Mouse (Mus musculus): Measurements from ENCODE around the gene Mrps18a.

GRCm38 (mm10) chr17:46164301-46164700, 53.5 kb downstream of the Mrps18a start:
- TF ChIP-seq HCFC1 (IDR thresholded peaks at IDR 0.05; ENCODE audit: borderline replicate concordance, insufficient read depth, low read length) (no peak), ZC3H11A (IDR thresholded peaks at IDR 0.05; ENCODE audit: borderline replicate concordance, low read depth, low read length) (no peak), CHD2 (IDR thresholded peaks at IDR 0.05; ENCODE audit: low read depth, low read length) (no peak)

Measured in ES-E14 (cell line).